In the genomic region with DNA sequence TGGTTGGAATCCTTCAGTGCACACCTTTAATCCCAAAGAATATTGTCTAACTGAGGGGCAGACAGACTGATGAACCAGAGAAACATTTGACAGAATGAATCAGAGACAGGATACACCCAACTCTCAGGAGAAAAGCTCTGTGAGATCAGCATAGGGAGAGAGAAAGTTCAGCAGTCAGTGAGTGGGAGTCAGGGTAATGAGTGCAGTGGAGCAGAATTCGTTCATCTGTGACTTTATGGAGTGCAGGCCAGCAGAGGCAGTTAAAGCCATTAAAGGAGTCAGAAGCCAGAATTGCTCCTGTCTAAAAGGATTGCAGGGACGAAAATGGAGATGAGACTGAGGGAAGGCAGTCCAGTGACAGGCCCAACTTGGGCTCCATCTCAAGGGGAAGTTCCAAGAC, we compare ENCODE assay signal across 23 mouse cellular contexts.
DNase-seq lines count a peak whose midpoint lies in the region; ATAC-seq and TF ChIP-seq lines count a peak whose summit lies in the region.
"Had no signal": no experiment of that assay in that cellular context is flagged by ENCODE, and none has a peak within 500 bp of the region (broad histone marks: within the 10 kb centered on the region; RNA-seq: fewer than 3 reads in every experiment).

No protein-coding gene starts in this region.

- H3K27me3 ChIP-seq in kidney, embryonic 14.5 days (ENCODE audit: control insufficient read depth, insufficient read depth, low read length): no peaks in the 10 kb centered on the region
- no peaks in the 10 kb centered on the region for H3K27me3 ChIP-seq in kidney, postnatal 0 days (ENCODE audit: insufficient read depth, low read length)
- H3K27me3 ChIP-seq: forebrain, embryonic 13.5 days; heart, embryonic 13.5 days had no signal

- no peak overlapping the region for H3K4me3 ChIP-seq in kidney, embryonic 14.5 days (ENCODE audit: low read length)
- no peak overlapping the region for H3K4me3 ChIP-seq in kidney, postnatal 0 days (replicated peaks; ENCODE audit: low read depth, low read length)
- H3K4me3 ChIP-seq: forebrain, embryonic 10.5 days; forebrain, embryonic 13.5 days; heart, adult 2 months; heart, embryonic 10.5 days; heart, embryonic 13.5 days had no signal

- H3K4me1 ChIP-seq in kidney, embryonic 14.5 days (ENCODE audit: control insufficient read depth, insufficient read depth, low read length): 0 out of 2 replicates have a peak, but pooled peaks cover 2% of the 10 kb centered on the region
- H3K4me1 ChIP-seq in kidney, postnatal 0 days (replicated peaks; ENCODE audit: insufficient read depth, low read length): no peaks in the 10 kb centered on the region
- H3K4me1 ChIP-seq: forebrain, embryonic 10.5 days; forebrain, embryonic 13.5 days; heart, embryonic 10.5 days; heart, embryonic 13.5 days had no signal

- TF ChIP-seq CTCF in kidney, postnatal 0 days (IDR thresholded peaks at IDR 0.05; ENCODE audit: low read depth): no peak

- H3K9me3 ChIP-seq in kidney, embryonic 14.5 days (ENCODE audit: control insufficient read depth, low read length): no peaks in the 10 kb centered on the region
- H3K9me3 ChIP-seq in kidney, postnatal 0 days (replicated peaks; ENCODE audit: low read length): no peaks in the 10 kb centered on the region
- H3K9me3 ChIP-seq: forebrain, embryonic 10.5 days; forebrain, embryonic 13.5 days; heart, embryonic 10.5 days had no signal

- H3K27ac ChIP-seq in kidney, embryonic 14.5 days (ENCODE audit: low read depth, low read length): no peak overlapping the region
- H3K27ac ChIP-seq in kidney, postnatal 0 days: no peak overlapping the region
- H3K27ac ChIP-seq: forebrain, embryonic 10.5 days; forebrain, embryonic 13.5 days; heart, adult 2 months; heart, embryonic 10.5 days; heart, embryonic 13.5 days; hindbrain, embryonic 14.5 days; hindbrain, postnatal 0 days had no signal

- H3K36me3 ChIP-seq in kidney, embryonic 14.5 days (ENCODE audit: control insufficient read depth, insufficient read depth, low read length): no peaks in the 10 kb centered on the region
- H3K36me3 ChIP-seq in kidney, postnatal 0 days (ENCODE audit: insufficient read depth, low read length): no peaks in the 10 kb centered on the region
- H3K36me3 ChIP-seq: forebrain, embryonic 10.5 days; heart, embryonic 10.5 days; heart, embryonic 13.5 days had no signal

- WGBS in kidney, embryonic 14.5 days: 11% methylated on average over 2 of the region's 2 CpGs
- 9% methylated on average over 2 of the region's 2 CpGs for WGBS in kidney, postnatal 0 days

- ATAC-seq in kidney, embryonic 14.5 days (ENCODE audit: low FRiP score, low TSS enrichment): peak; percentile 71; the same call in 1 of the 2 replicates
- ATAC-seq in kidney, postnatal 0 days (replicated peaks; ENCODE audit: low FRiP score, low read depth): no peak
- ATAC-seq: CD4-positive, CD25-positive, alpha-beta regulatory T cell, adult 4 months; forebrain, embryonic 13.5 days; forebrain, embryonic 16.5 days; hindbrain, postnatal 0 days had no signal

- no peak overlapping the region for H3K9ac ChIP-seq in kidney, embryonic 14.5 days (ENCODE audit: low read depth, low read length)
- no peak overlapping the region for H3K9ac ChIP-seq in kidney, postnatal 0 days (ENCODE audit: low read depth, low read length)
- H3K9ac ChIP-seq: forebrain, embryonic 13.5 days; heart, embryonic 13.5 days; hindbrain, embryonic 14.5 days had no signal

- DNase-seq in kidney, adult 18-20 months: no peak
- peak; percentile 79 for DNase-seq in kidney, postnatal 0 days (ENCODE audit: low spot score)
- DNase-seq in kidney, postnatal 25 days: no peak
- peak; percentile 17 for DNase-seq in brain, adult 2 months (ENCODE audit: low read depth, low spot score)
- no peak for DNase-seq in lung, postnatal 36 days
- DNase-seq: adrenal gland, adult 2 months; adrenal gland, postnatal 14 days; cerebellum, adult 11-12 months; cerebellum, adult 9-11 months; gastrocnemius, postnatal 10 days; gastrocnemius, postnatal 36 days; heart, adult 2 months; heart, postnatal 14 days; heart, postnatal 4 days had no signal

- no peak overlapping the region for H3K4me2 ChIP-seq in kidney, embryonic 14.5 days (replicated peaks; ENCODE audit: low read depth, low read length)
- no peak overlapping the region for H3K4me2 ChIP-seq in kidney, postnatal 0 days (ENCODE audit: low read length)
- H3K4me2 ChIP-seq: forebrain, embryonic 13.5 days; heart, embryonic 13.5 days; hindbrain, embryonic 14.5 days had no signal

Comparison
In these comparisons a context has a peak if more than half of its experiments do, and no peak if none do; other contexts are left out.
1. DNase-seq: peak in kidney, postnatal 0 days (single experiment) and brain, adult 2 months (single experiment); none in kidney, adult 18-20 months (single experiment), kidney, postnatal 25 days (0 of 2) and lung, postnatal 36 days (single experiment).